Mouse (Mus musculus) liver, adult 10 weeks (tissue): Measurements from ENCODE around the gene Msl2. TPM values are rescaled to one million over a fixed set of nuclear protein-coding genes. Genes with fewer than 3 reads are reported as not detected.

Experiments used
- polyA plus RNA-seq: library from polyadenylated mRNA; stranded (reverse); fragments of 350-450 nt; fragmentation: Illumina TruSeq; extraction: RNeasy Lipid Tissue Mini Kit (QIAGEN cat#74804); gene quantifications from one replicate; pipeline ENCODE4 v1.2.3, GENCODE M21; 2014; ENCODE audit warnings: low read depth, low replicate concordance

The Msl2 gene
- 32.6 TPM for polyA plus RNA-seq

GRCm38 (mm10) chr9:101073987-101074331, at the start of gene Msl2:
Gene Msl2 (plus strand): TSS chr9:101074101.

GRCm38 (mm10) chr9:101034448-101035098, 39.3 kb upstream of the Msl2 start, which contains the start of gene Pccb:
Gene Pccb (minus strand): TSS chr9:101034898.

Other genes starting within 250 kb of the Msl2 start
- gene Pccb, start 39.2 kb upstream of the Msl2 start, polyA plus RNA-seq = 70.2 TPM
- 18.1 TPM for gene Ppp2r3a, start 177.7 kb downstream of the Msl2 start, polyA plus RNA-seq